Mouse (Mus musculus): Measurements from ENCODE around the gene Arhgef10l. TPM values are rescaled to one million over a fixed set of nuclear protein-coding genes. Genes with fewer than 3 reads are reported as not detected.
"Not testable (repeated sequence)": the region's sequence is repeated elsewhere in the genome, so short reads cannot be mapped to it uniquely, and the experiment has no call there.

Arhgef10l gene
- polyA plus RNA-seq, 1 experiment from 2014 or later: 13.4 TPM

DNA sequence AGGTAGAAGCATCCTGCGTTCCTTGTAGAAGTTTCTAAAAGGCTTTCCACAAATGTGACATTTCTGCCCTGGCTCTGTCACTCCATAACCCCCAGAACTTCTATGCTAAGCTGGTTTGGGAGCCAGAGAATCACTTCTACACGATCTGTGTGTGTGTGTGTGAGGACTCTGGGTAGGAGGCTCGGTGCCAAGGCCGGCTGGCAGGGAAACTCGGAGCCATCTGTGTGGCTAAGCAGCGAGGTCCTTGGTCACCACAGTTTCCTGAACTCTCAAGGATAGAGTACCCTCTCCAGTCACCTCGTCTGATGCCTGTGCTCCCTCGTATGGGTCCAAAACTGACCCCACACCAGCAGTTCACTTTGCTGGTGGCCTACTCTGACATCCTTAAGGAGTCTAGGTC, 86.2 kb downstream of the Arhgef10l start:
- Histone ChIP-seq H3K4me3 (ENCODE audit: low read depth, low read length) (no peak overlapping the region), H3K27me3 (replicated peaks; ENCODE audit: control insufficient read depth, insufficient read depth, low read length) (no peaks in the 10 kb centered on the region), H3K27ac (replicated peaks; ENCODE audit: low read depth, low read length) (no peak overlapping the region), H3K4me2 (ENCODE audit: low read depth, low read length) (no peak overlapping the region), H3K4me1 (ENCODE audit: control insufficient read depth, insufficient read depth, low read length) (no peaks in the 10 kb centered on the region), H3K9ac (ENCODE audit: low read depth, low read length) (no peak overlapping the region), H3K36me3 (ENCODE audit: control insufficient read depth, insufficient read depth, low read length) (peaks cover 54% of the 10 kb centered on the region), H3K9me3 (ENCODE audit: control insufficient read depth, low read length) (no peaks in the 10 kb centered on the region)
- 90% methylated on average over 8 of the region's 8 CpGs for WGBS
- DNase-seq (ENCODE audit: low spot score) (no peak), ATAC-seq (ENCODE audit: low read depth) (no peak)

DNA sequence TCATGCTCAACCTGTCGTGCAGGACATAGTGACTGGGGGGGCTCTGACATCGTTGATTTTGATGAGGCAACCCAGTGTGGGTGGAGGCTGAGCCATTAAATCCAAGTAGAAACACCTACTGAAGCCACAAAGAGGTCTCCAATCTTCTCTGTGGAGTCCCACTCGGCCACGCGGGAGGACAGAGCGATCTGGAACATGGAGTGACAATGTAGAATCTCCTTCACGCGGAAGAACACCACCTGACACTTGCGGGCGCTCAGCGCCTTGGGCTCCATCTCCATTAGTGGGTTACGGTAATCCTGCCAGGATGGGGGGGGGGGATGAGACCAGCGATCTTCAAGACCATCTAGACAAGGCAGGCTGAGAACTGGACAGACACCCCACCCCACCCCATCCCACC, 86.7 kb downstream of the Arhgef10l start:
- Histone ChIP-seq H3K27ac (replicated peaks; ENCODE audit: low read depth, low read length) (no peak overlapping the region), H3K36me3 (ENCODE audit: control insufficient read depth, insufficient read depth, low read length) (peaks cover 58% of the 10 kb centered on the region), H3K9me3 (ENCODE audit: control insufficient read depth, low read length) (no peaks in the 10 kb centered on the region), H3K9ac (ENCODE audit: low read depth, low read length) (no peak overlapping the region), H3K4me3 (ENCODE audit: low read depth, low read length) (no peak overlapping the region), H3K4me2 (ENCODE audit: low read depth, low read length) (no peak overlapping the region), H3K4me1 (ENCODE audit: control insufficient read depth, insufficient read depth, low read length) (no peaks in the 10 kb centered on the region), H3K27me3 (replicated peaks; ENCODE audit: control insufficient read depth, insufficient read depth, low read length) (no peaks in the 10 kb centered on the region)
- ATAC-seq (ENCODE audit: low read depth) (no peak), DNase-seq (ENCODE audit: low spot score) (no peak)
- WGBS: 95% methylated on average over 13 of the region's 13 CpGs

DNA sequence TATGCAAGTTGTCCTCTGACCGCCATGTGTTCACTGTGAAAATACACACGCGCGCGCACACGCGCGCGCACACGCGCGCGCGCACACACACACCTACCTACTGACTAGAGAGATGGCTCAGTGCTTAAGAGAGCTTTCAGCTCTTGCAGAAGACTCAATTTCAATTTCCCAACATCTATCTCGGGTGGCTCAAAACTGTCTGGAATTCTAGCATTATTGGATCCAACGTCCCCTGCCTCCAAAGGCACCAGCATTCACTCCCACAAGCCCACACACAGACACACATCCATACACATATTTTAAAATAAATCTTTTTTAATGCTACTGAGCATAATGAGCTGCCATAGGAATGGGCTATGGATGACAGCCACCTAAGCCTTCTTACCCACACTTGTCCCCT, 89.2 kb downstream of the Arhgef10l start:
- H3K9ac ChIP-seq (ENCODE audit: low read depth, low read length): no peak overlapping the region
- WGBS: 96% methylated on average over 16 of the region's 16 CpGs
- H3K9me3 ChIP-seq (ENCODE audit: control insufficient read depth, low read length): no peaks in the 10 kb centered on the region
- no peak for ATAC-seq (ENCODE audit: low read depth)
- H3K27me3 ChIP-seq (replicated peaks; ENCODE audit: control insufficient read depth, insufficient read depth, low read length): no peaks in the 10 kb centered on the region
- no peak for DNase-seq (ENCODE audit: low spot score)
- H3K4me2 ChIP-seq (ENCODE audit: low read depth, low read length): no peak overlapping the region
- peaks cover 69% of the 10 kb centered on the region for H3K36me3 ChIP-seq (ENCODE audit: control insufficient read depth, insufficient read depth, low read length)
- H3K27ac ChIP-seq (replicated peaks; ENCODE audit: low read depth, low read length): no peak overlapping the region
- H3K4me3 ChIP-seq (ENCODE audit: low read depth, low read length): no peak overlapping the region
- H3K4me1 ChIP-seq (ENCODE audit: control insufficient read depth, insufficient read depth, low read length): no peaks in the 10 kb centered on the region

DNA sequence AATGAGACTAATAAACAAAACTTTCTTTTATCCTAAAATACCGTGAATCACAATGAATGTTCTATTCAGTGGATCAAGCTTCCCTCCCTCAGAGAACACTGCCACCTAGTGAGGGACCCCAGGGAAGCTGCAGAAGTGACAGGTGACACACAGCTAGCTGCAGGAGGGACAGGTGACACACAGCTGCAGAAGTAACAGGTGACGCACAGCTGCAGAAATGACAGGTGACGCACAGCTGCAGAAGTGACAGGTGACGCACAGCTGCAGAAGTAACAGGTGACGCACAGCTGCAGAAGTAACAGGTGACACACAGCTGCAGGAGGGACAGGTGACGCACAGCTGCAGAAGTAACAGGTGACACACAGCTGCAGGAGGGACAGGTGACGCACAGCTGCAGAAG, 90.9 kb downstream of the Arhgef10l start:
- not testable (repeated sequence) for ATAC-seq (ENCODE audit: low read depth); H3K9ac ChIP-seq (ENCODE audit: low read depth, low read length); H3K4me3 ChIP-seq (ENCODE audit: low read depth, low read length); H3K4me2 ChIP-seq (ENCODE audit: low read depth, low read length); DNase-seq (ENCODE audit: low spot score); H3K27me3 ChIP-seq (replicated peaks; ENCODE audit: control insufficient read depth, insufficient read depth, low read length); H3K9me3 ChIP-seq (ENCODE audit: control insufficient read depth, low read length); H3K4me1 ChIP-seq (ENCODE audit: control insufficient read depth, insufficient read depth, low read length); H3K27ac ChIP-seq (replicated peaks; ENCODE audit: low read depth, low read length)
- WGBS: 89% methylated on average over 7 of the region's 7 CpGs
- H3K36me3 ChIP-seq (ENCODE audit: control insufficient read depth, insufficient read depth, low read length): peaks cover 77% of the 10 kb centered on the region

DNA sequence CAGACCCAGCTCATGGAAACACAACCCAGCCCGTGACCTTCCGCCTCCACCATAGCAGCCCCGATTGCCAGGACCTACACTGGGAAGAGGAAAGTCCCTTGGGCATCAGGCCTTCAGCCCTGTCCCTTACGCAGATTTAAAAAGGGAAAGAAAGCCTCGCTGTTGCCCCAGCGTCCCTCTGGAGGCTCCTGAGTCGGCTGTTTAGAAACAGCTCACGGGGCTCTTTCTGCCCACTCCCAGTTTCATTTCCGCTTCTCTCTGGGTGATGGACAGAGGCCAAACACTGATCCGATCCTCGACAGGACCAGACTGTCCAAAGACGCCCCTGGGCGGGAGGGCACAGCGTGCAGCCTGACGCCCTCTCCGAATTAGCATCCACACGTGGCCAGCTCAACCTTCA, 93.4 kb downstream of the Arhgef10l start:
- no peak for ATAC-seq (ENCODE audit: low read depth)
- Histone ChIP-seq H3K4me2 (ENCODE audit: low read depth, low read length) (no peak overlapping the region), H3K9ac (ENCODE audit: low read depth, low read length) (no peak overlapping the region), H3K27me3 (replicated peaks; ENCODE audit: control insufficient read depth, insufficient read depth, low read length) (no peaks in the 10 kb centered on the region), H3K4me3 (ENCODE audit: low read depth, low read length) (no peak overlapping the region), H3K4me1 (ENCODE audit: control insufficient read depth, insufficient read depth, low read length) (no peaks in the 10 kb centered on the region), H3K36me3 (ENCODE audit: control insufficient read depth, insufficient read depth, low read length) (peaks cover 78% of the 10 kb centered on the region), H3K27ac (replicated peaks; ENCODE audit: low read depth, low read length) (no peak overlapping the region), H3K9me3 (ENCODE audit: control insufficient read depth, low read length) (no peaks in the 10 kb centered on the region)
- WGBS: 81% methylated on average over 17 of the region's 17 CpGs
- DNase-seq (ENCODE audit: low spot score): no peak

DNA sequence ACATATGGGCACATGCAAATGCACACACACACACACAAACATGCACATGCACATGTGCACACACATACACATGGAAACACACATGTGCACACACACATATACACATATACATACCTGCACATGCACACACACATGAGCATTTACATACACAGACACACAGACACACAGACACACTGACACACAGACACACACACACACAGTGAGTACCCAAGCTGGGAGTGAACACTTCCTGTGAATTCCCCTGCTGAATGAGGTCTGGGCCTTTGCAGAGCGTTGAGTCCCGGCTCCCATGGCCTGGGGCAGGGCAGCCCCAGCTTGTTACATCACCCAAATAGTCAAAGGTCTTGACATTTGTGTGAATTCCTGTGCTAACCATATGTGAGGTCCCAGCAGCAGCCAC, 96.4 kb downstream of the Arhgef10l start:
- Histone ChIP-seq H3K4me2 (ENCODE audit: low read depth, low read length) (no peak overlapping the region), H3K27ac (replicated peaks; ENCODE audit: low read depth, low read length) (no peak overlapping the region), H3K9ac (ENCODE audit: low read depth, low read length) (no peak overlapping the region), H3K4me1 (ENCODE audit: control insufficient read depth, insufficient read depth, low read length) (no peaks in the 10 kb centered on the region), H3K9me3 (ENCODE audit: control insufficient read depth, low read length) (no peaks in the 10 kb centered on the region), H3K27me3 (replicated peaks; ENCODE audit: control insufficient read depth, insufficient read depth, low read length) (no peaks in the 10 kb centered on the region), H3K36me3 (ENCODE audit: control insufficient read depth, insufficient read depth, low read length) (peaks cover 78% of the 10 kb centered on the region), H3K4me3 (ENCODE audit: low read depth, low read length) (no peak overlapping the region)
- no peak for DNase-seq (ENCODE audit: low spot score)
- WGBS: 56% methylated on average over 2 of the region's 2 CpGs
- no peak for ATAC-seq (ENCODE audit: low read depth)

DNA sequence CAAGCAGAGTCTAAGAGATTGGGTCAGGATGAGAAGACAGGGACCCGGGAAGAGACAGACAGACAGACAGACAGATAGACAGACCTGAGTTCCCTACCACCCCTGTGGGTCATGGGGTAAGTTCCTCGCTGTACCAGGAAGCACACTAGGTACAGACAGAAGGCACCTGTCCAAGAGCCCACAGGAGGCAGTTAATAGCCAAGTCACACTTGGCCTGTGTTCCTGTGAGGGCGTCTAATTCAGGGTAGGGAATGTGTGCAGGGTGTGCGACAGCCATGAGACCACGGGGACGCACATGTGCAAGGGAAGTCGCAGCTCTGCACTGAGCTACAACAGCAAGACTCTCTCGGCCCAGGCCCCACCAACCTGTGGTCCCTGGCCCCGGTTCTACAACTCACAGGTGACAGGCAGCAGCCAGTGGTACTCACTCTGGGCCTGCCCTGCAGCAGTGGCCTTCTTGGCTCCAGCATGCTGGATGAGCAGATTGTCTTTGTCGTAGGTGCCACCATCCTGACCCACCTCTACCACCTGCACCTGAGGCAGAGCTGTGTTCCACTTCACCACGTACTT, 97.8 kb downstream of the Arhgef10l start:
- H3K36me3 ChIP-seq (ENCODE audit: control insufficient read depth, insufficient read depth, low read length): peaks cover 77% of the 10 kb centered on the region
- 93% methylated on average over 11 of the region's 11 CpGs for WGBS
- DNase-seq (ENCODE audit: low spot score): no peak
- H3K4me1 ChIP-seq (ENCODE audit: control insufficient read depth, insufficient read depth, low read length): no peaks in the 10 kb centered on the region
- H3K27me3 ChIP-seq (replicated peaks; ENCODE audit: control insufficient read depth, insufficient read depth, low read length): no peaks in the 10 kb centered on the region
- no peak overlapping the region for H3K4me3 ChIP-seq (ENCODE audit: low read depth, low read length)
- H3K27ac ChIP-seq (replicated peaks; ENCODE audit: low read depth, low read length): no peak overlapping the region
- no peaks in the 10 kb centered on the region for H3K9me3 ChIP-seq (ENCODE audit: control insufficient read depth, low read length)
- H3K4me2 ChIP-seq (ENCODE audit: low read depth, low read length): no peak overlapping the region
- no peak for ATAC-seq (ENCODE audit: low read depth)
- H3K9ac ChIP-seq (ENCODE audit: low read depth, low read length): no peak overlapping the region

DNA sequence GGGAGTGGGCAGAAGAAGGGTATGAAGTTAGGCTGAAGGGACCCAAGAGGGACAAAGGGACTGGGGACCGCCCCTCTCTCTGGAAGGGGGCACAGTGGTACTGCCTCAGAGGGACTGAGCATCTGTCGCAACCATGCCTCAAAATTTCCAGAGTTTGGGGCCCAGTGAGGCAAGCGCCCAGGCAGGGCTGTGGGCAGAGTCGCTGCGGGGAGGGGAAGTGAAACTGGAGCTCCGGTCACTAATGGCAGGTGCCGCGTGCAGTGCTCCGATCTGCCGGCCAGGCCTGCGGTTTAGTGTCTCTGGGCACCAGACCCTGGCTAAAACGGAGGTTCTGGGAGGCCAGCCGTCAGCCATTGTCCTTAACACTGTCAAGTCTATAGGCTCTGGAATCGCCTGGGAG, 99.0 kb downstream of the Arhgef10l start:
- H3K4me3 ChIP-seq (ENCODE audit: low read depth, low read length): no peak overlapping the region
- H3K4me2 ChIP-seq (ENCODE audit: low read depth, low read length): no peak overlapping the region
- H3K9me3 ChIP-seq (ENCODE audit: control insufficient read depth, low read length): peaks cover 3% of the 10 kb centered on the region; the same call in 1 of the 2 replicates
- no peaks in the 10 kb centered on the region for H3K4me1 ChIP-seq (ENCODE audit: control insufficient read depth, insufficient read depth, low read length)
- 87% methylated on average over 14 of the region's 14 CpGs for WGBS
- H3K9ac ChIP-seq (ENCODE audit: low read depth, low read length): no peak overlapping the region
- H3K36me3 ChIP-seq (ENCODE audit: control insufficient read depth, insufficient read depth, low read length): peaks cover 80% of the 10 kb centered on the region
- ATAC-seq (ENCODE audit: low read depth) (no peak), DNase-seq (ENCODE audit: low spot score) (no peak)
- no peak overlapping the region for H3K27ac ChIP-seq (replicated peaks; ENCODE audit: low read depth, low read length)
- no peaks in the 10 kb centered on the region for H3K27me3 ChIP-seq (replicated peaks; ENCODE audit: control insufficient read depth, insufficient read depth, low read length)

DNA sequence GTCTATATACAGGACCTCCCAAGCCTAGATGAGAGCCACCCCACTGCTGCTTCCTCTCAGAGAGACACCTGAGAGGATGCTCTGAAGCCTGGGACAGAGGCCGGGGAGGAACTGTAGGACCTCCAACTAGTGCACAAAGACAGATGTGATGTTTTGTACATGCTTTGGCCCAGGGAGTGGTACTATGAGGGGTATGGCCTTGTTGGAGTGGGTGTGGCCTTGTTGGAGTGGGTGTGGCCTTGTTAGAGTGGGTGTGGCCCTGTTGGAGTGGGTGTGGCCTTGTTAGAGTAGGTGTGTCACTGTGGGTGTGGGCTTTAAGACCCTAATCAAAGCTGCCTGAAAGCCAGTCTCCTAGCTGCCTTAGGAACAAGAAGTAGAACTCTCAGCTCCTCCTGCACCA, 101.4 kb downstream of the Arhgef10l start:
- not testable (repeated sequence) for DNase-seq (ENCODE audit: low spot score); H3K9me3 ChIP-seq (ENCODE audit: control insufficient read depth, low read length); H3K4me1 ChIP-seq (ENCODE audit: control insufficient read depth, insufficient read depth, low read length); ATAC-seq (ENCODE audit: low read depth); H3K27ac ChIP-seq (replicated peaks; ENCODE audit: low read depth, low read length); H3K27me3 ChIP-seq (replicated peaks; ENCODE audit: control insufficient read depth, insufficient read depth, low read length); H3K4me3 ChIP-seq (ENCODE audit: low read depth, low read length); H3K9ac ChIP-seq (ENCODE audit: low read depth, low read length); H3K4me2 ChIP-seq (ENCODE audit: low read depth, low read length)
- 91% methylated on average over 1 of the region's 1 CpGs for WGBS
- H3K36me3 ChIP-seq (ENCODE audit: control insufficient read depth, insufficient read depth, low read length): peaks cover 80% of the 10 kb centered on the region
